Mouse (Mus musculus) cerebellum, adult 9-11 months (tissue): ENCODE data around the gene Ing4.
"Not testable (repeated sequence)": the region's sequence is repeated elsewhere in the genome, so short reads cannot be mapped to it uniquely, and the experiment has no call there.

Source experiments
- DNase-seq: peaks from one replicate; pipeline ENCODE4 v3.0.0; 2022

Ing4 gene

GRCm38 (mm10) chr6:125042081-125042480 is 2.5 kb downstream of the Ing4 start:
- no peak for DNase-seq

GRCm38 (mm10) chr6:125046691-125047090 is 7.1 kb downstream of the Ing4 start:
- DNase-seq, result peak; percentile 84

- DNase-seq, result no peak
Observed at GRCm38 (mm10) chr6:125049678-125050077, 10.1 kb downstream of the Ing4 start, which contains the start of gene Acrbp. Gene Acrbp, plus strand, starts transcription at chr6:125049689.

GRCm38 (mm10) chr6:125051237-125051636 is 11.7 kb downstream of the Ing4 start:
- no peak for DNase-seq

GRCm38 (mm10) chr6:125061493-125061892 is 21.9 kb downstream of the Ing4 start:
- DNase-seq, result no peak

- no peak for DNase-seq
Observed at GRCm38 (mm10) chr6:125062511-125062910, 23.0 kb downstream of the Ing4 start.

GRCm38 (mm10) chr6:125063906-125064305 is 24.3 kb downstream of the Ing4 start:
- no peak for DNase-seq

- not testable (repeated sequence) for DNase-seq
Observed at GRCm38 (mm10) chr6:125065223-125065622, 25.7 kb downstream of the Ing4 start.

GRCm38 (mm10) chr6:125067571-125067995 is 28.0 kb downstream of the Ing4 start, which contains the start of gene Lpar5:
Gene Lpar5, plus strand, starts transcription at chr6:125067920.
- no peak for DNase-seq

- DNase-seq, result no peak
Observed at GRCm38 (mm10) chr6:125071170-125071895, 31.8 kb downstream of the Ing4 start.

- peak; percentile 90 for DNase-seq
Observed at GRCm38 (mm10) chr6:125071896-125072279, 32.3 kb downstream of the Ing4 start.

GRCm38 (mm10) chr6:125073825-125074224 is 34.3 kb downstream of the Ing4 start:
- no peak for DNase-seq

GRCm38 (mm10) chr6:125081394-125081793 is 41.8 kb downstream of the Ing4 start:
- no peak for DNase-seq

- DNase-seq, result peak; percentile 91
Observed at GRCm38 (mm10) chr6:125081797-125082560, 42.4 kb downstream of the Ing4 start.

GRCm38 (mm10) chr6:125082801-125083386 is 43.3 kb downstream of the Ing4 start:
- DNase-seq, result no peak

- DNase-seq, result peak; percentile 74
Observed at GRCm38 (mm10) chr6:125084424-125084823, 44.9 kb downstream of the Ing4 start.

GRCm38 (mm10) chr6:125087937-125088336 is 48.4 kb downstream of the Ing4 start:
- no peak for DNase-seq

- peak; percentile 92 for DNase-seq
Observed at GRCm38 (mm10) chr6:125088561-125089321, 49.2 kb downstream of the Ing4 start.

- DNase-seq, result peak; percentile 92
Observed at GRCm38 (mm10) chr6:125089521-125090321, 50.2 kb downstream of the Ing4 start.

GRCm38 (mm10) chr6:125090341-125091085 is 51.0 kb downstream of the Ing4 start:
- DNase-seq, result no peak

- DNase-seq, result no peak
Observed at GRCm38 (mm10) chr6:125092372-125092771, 52.8 kb downstream of the Ing4 start.
